Mouse (Mus musculus) kidney, adult 2 months (tissue): ENCODE data around the gene Abcb9.

Experiments used
- CTCF ChIP-seq: fragments of 200-500 bp; conservative IDR thresholded peaks from 2 replicates; pipeline ENCODE4 v1.5.1; 2011; ENCODE audit warnings: low read depth, mild to moderate bottlenecking, control low read depth, low read length, moderate library complexity, mixed read lengths; ENCODE audit not compliant: insufficient read depth, insufficient read length
- POLR2A ChIP-seq: fragments of 200-500 bp; IDR thresholded peaks from one replicate; pipeline ENCODE4 v1.6.1; 2011; ENCODE audit warnings: low read depth, low read length, control low read depth

- TF ChIP-seq CTCF = no peak
- peak; percentile 53 for TF ChIP-seq POLR2A
Observed at GRCm38 (mm10) chr5:124095596-124096232, at the start of gene Abcb9.
